Mouse (Mus musculus): ENCODE measurements around the gene Upk1b. TPM values are rescaled to one million over a fixed set of nuclear protein-coding genes. Genes with fewer than 3 reads are reported as not detected.

The Upk1b gene
- polyA plus RNA-seq, 1 experiment from 2014 or later = 2.9 TPM

- Histone ChIP-seq H3K9ac (replicated peaks; ENCODE audit: low read length) (no peak overlapping the region), H3K27me3 (ENCODE audit: control insufficient read depth, insufficient read depth, low read length) (no peaks in the 10 kb centered on the region), H3K4me2 (ENCODE audit: low read depth, low read length) (no peak overlapping the region), H3K36me3 (replicated peaks; ENCODE audit: control insufficient read depth, insufficient read depth, low read depth, low read length) (no peaks in the 10 kb centered on the region), H3K4me1 (ENCODE audit: control insufficient read depth, insufficient read depth, low read length) (no peaks in the 10 kb centered on the region), H3K4me3 (ENCODE audit: low read depth, low read length) (no peak overlapping the region), H3K27ac (replicated peaks; ENCODE audit: low read depth, low read length) (no peak overlapping the region), H3K9me3 (replicated peaks; ENCODE audit: control insufficient read depth, low read length) (no peaks in the 10 kb centered on the region)
- DNase-seq (ENCODE audit: low spot score) = no peak
- WGBS = 83% methylated on average over 2 of the region's 2 CpGs
- no peak for ATAC-seq (replicated peaks; ENCODE audit: insufficient number of reproducible peaks, low FRiP score, low TSS enrichment, low read depth)
These were observed 11.1 kb downstream of the Upk1b start for GRCm38 (mm10) chr16:38789016-38789415.

- H3K4me1 ChIP-seq (ENCODE audit: control insufficient read depth, insufficient read depth, low read length) = no peaks in the 10 kb centered on the region
- no peaks in the 10 kb centered on the region for H3K36me3 ChIP-seq (replicated peaks; ENCODE audit: control insufficient read depth, insufficient read depth, low read depth, low read length)
- H3K4me2 ChIP-seq (ENCODE audit: low read depth, low read length) = no peak overlapping the region
- H3K27ac ChIP-seq (replicated peaks; ENCODE audit: low read depth, low read length) = no peak overlapping the region
- ATAC-seq (replicated peaks; ENCODE audit: insufficient number of reproducible peaks, low FRiP score, low TSS enrichment, low read depth) = no peak
- no peak overlapping the region for H3K4me3 ChIP-seq (ENCODE audit: low read depth, low read length)
- 73% methylated on average over 7 of the region's 7 CpGs for WGBS
- H3K9ac ChIP-seq (replicated peaks; ENCODE audit: low read length) = no peak overlapping the region
- no peaks in the 10 kb centered on the region for H3K27me3 ChIP-seq (ENCODE audit: control insufficient read depth, insufficient read depth, low read length)
- no peak for DNase-seq (ENCODE audit: low spot score)
- no peaks in the 10 kb centered on the region for H3K9me3 ChIP-seq (replicated peaks; ENCODE audit: control insufficient read depth, low read length)
These were observed 14.8 kb downstream of the Upk1b start for GRCm38 (mm10) chr16:38785301-38785700.

- Histone ChIP-seq H3K4me3 (ENCODE audit: low read depth, low read length) (no peak overlapping the region), H3K4me1 (ENCODE audit: control insufficient read depth, insufficient read depth, low read length) (no peaks in the 10 kb centered on the region), H3K9me3 (replicated peaks; ENCODE audit: control insufficient read depth, low read length) (no peaks in the 10 kb centered on the region), H3K9ac (replicated peaks; ENCODE audit: low read length) (no peak overlapping the region), H3K27me3 (ENCODE audit: control insufficient read depth, insufficient read depth, low read length) (no peaks in the 10 kb centered on the region), H3K27ac (replicated peaks; ENCODE audit: low read depth, low read length) (no peak overlapping the region), H3K36me3 (replicated peaks; ENCODE audit: control insufficient read depth, insufficient read depth, low read depth, low read length) (no peaks in the 10 kb centered on the region), H3K4me2 (ENCODE audit: low read depth, low read length) (no peak overlapping the region)
- WGBS = 54% methylated on average over 2 of the region's 2 CpGs
- no peak for DNase-seq (ENCODE audit: low spot score)
- no peak for ATAC-seq (replicated peaks; ENCODE audit: insufficient number of reproducible peaks, low FRiP score, low TSS enrichment, low read depth)
These were observed 17.5 kb downstream of the Upk1b start for GRCm38 (mm10) chr16:38782524-38783067.

GRCm38 (mm10) chr16:38781946-38782345 is 18.2 kb downstream of the Upk1b start:
- no peak overlapping the region for H3K9ac ChIP-seq (replicated peaks; ENCODE audit: low read length)
- H3K4me2 ChIP-seq (ENCODE audit: low read depth, low read length) = no peak overlapping the region
- H3K4me3 ChIP-seq (ENCODE audit: low read depth, low read length) = no peak overlapping the region
- H3K27me3 ChIP-seq (ENCODE audit: control insufficient read depth, insufficient read depth, low read length) = no peaks in the 10 kb centered on the region
- ATAC-seq (replicated peaks; ENCODE audit: insufficient number of reproducible peaks, low FRiP score, low TSS enrichment, low read depth) = no peak
- no peaks in the 10 kb centered on the region for H3K9me3 ChIP-seq (replicated peaks; ENCODE audit: control insufficient read depth, low read length)
- DNase-seq (ENCODE audit: low spot score) = no peak
- no peaks in the 10 kb centered on the region for H3K4me1 ChIP-seq (ENCODE audit: control insufficient read depth, insufficient read depth, low read length)
- 64% methylated on average over 2 of the region's 2 CpGs for WGBS
- no peaks in the 10 kb centered on the region for H3K36me3 ChIP-seq (replicated peaks; ENCODE audit: control insufficient read depth, insufficient read depth, low read depth, low read length)
- no peak overlapping the region for H3K27ac ChIP-seq (replicated peaks; ENCODE audit: low read depth, low read length)

- Histone ChIP-seq H3K9me3 (replicated peaks; ENCODE audit: control insufficient read depth, low read length) (no peaks in the 10 kb centered on the region), H3K27ac (replicated peaks; ENCODE audit: low read depth, low read length) (no peak overlapping the region), H3K36me3 (replicated peaks; ENCODE audit: control insufficient read depth, insufficient read depth, low read depth, low read length) (no peaks in the 10 kb centered on the region), H3K27me3 (ENCODE audit: control insufficient read depth, insufficient read depth, low read length) (no peaks in the 10 kb centered on the region), H3K9ac (replicated peaks; ENCODE audit: low read length) (no peak overlapping the region), H3K4me1 (ENCODE audit: control insufficient read depth, insufficient read depth, low read length) (no peaks in the 10 kb centered on the region), H3K4me3 (ENCODE audit: low read depth, low read length) (no peak overlapping the region), H3K4me2 (ENCODE audit: low read depth, low read length) (no peak overlapping the region)
- 97% methylated on average over 7 of the region's 7 CpGs for WGBS
- DNase-seq (ENCODE audit: low spot score) (no peak), ATAC-seq (replicated peaks; ENCODE audit: insufficient number of reproducible peaks, low FRiP score, low TSS enrichment, low read depth) (no peak)
These were observed 19.1 kb downstream of the Upk1b start for GRCm38 (mm10) chr16:38780960-38781572.

- H3K9me3 ChIP-seq (replicated peaks; ENCODE audit: control insufficient read depth, low read length) = no peaks in the 10 kb centered on the region
- H3K4me1 ChIP-seq (ENCODE audit: control insufficient read depth, insufficient read depth, low read length) = no peaks in the 10 kb centered on the region
- H3K27ac ChIP-seq (replicated peaks; ENCODE audit: low read depth, low read length) = no peak overlapping the region
- no peaks in the 10 kb centered on the region for H3K36me3 ChIP-seq (replicated peaks; ENCODE audit: control insufficient read depth, insufficient read depth, low read depth, low read length)
- H3K27me3 ChIP-seq (ENCODE audit: control insufficient read depth, insufficient read depth, low read length) = no peaks in the 10 kb centered on the region
- no peak overlapping the region for H3K9ac ChIP-seq (replicated peaks; ENCODE audit: low read length)
- ATAC-seq (replicated peaks; ENCODE audit: insufficient number of reproducible peaks, low FRiP score, low TSS enrichment, low read depth) = no peak
- no peak for DNase-seq (ENCODE audit: low spot score)
- H3K4me3 ChIP-seq (ENCODE audit: low read depth, low read length) = no peak overlapping the region
- WGBS = 52% methylated on average over 6 of the region's 6 CpGs
- H3K4me2 ChIP-seq (ENCODE audit: low read depth, low read length) = no peak overlapping the region
These were observed 23.8 kb downstream of the Upk1b start for GRCm38 (mm10) chr16:38776342-38776741.

- Histone ChIP-seq H3K36me3 (replicated peaks; ENCODE audit: control insufficient read depth, insufficient read depth, low read depth, low read length) (no peaks in the 10 kb centered on the region), H3K27ac (replicated peaks; ENCODE audit: low read depth, low read length) (no peak overlapping the region), H3K9me3 (replicated peaks; ENCODE audit: control insufficient read depth, low read length) (no peaks in the 10 kb centered on the region), H3K27me3 (ENCODE audit: control insufficient read depth, insufficient read depth, low read length) (no peaks in the 10 kb centered on the region), H3K4me3 (ENCODE audit: low read depth, low read length) (no peak overlapping the region), H3K9ac (replicated peaks; ENCODE audit: low read length) (no peak overlapping the region), H3K4me1 (ENCODE audit: control insufficient read depth, insufficient read depth, low read length) (no peaks in the 10 kb centered on the region), H3K4me2 (ENCODE audit: low read depth, low read length) (no peak overlapping the region)
- 81% methylated on average over 7 of the region's 7 CpGs for WGBS
- no peak for ATAC-seq (replicated peaks; ENCODE audit: insufficient number of reproducible peaks, low FRiP score, low TSS enrichment, low read depth)
- no peak for DNase-seq (ENCODE audit: low spot score)
These were observed 25.0 kb downstream of the Upk1b start for GRCm38 (mm10) chr16:38774964-38775746.

GRCm38 (mm10) chr16:38772906-38773496 is 27.1 kb downstream of the Upk1b start:
- no peaks in the 10 kb centered on the region for H3K36me3 ChIP-seq (replicated peaks; ENCODE audit: control insufficient read depth, insufficient read depth, low read depth, low read length)
- no peaks in the 10 kb centered on the region for H3K9me3 ChIP-seq (replicated peaks; ENCODE audit: control insufficient read depth, low read length)
- H3K4me3 ChIP-seq (ENCODE audit: low read depth, low read length) = no peak overlapping the region
- DNase-seq (ENCODE audit: low spot score) (no peak), ATAC-seq (replicated peaks; ENCODE audit: insufficient number of reproducible peaks, low FRiP score, low TSS enrichment, low read depth) (no peak)
- H3K4me1 ChIP-seq (ENCODE audit: control insufficient read depth, insufficient read depth, low read length) = no peaks in the 10 kb centered on the region
- H3K27ac ChIP-seq (replicated peaks; ENCODE audit: low read depth, low read length) = no peak overlapping the region
- H3K9ac ChIP-seq (replicated peaks; ENCODE audit: low read length) = no peak overlapping the region
- no peaks in the 10 kb centered on the region for H3K27me3 ChIP-seq (ENCODE audit: control insufficient read depth, insufficient read depth, low read length)
- 75% methylated on average over 12 of the region's 12 CpGs for WGBS
- no peak overlapping the region for H3K4me2 ChIP-seq (ENCODE audit: low read depth, low read length)
